Mouse (Mus musculus): Measurements from ENCODE around the gene Cfap77. TPM values are rescaled to one million over a fixed set of nuclear protein-coding genes. Genes with fewer than 3 reads are reported as not detected.
A peak's percentile ranks its signal among the peaks of the same experiment; 100 is the strongest.
"Not testable (repeated sequence)": the region's sequence is repeated elsewhere in the genome, so short reads cannot be mapped to it uniquely, and the experiment has no call there.

The Cfap77 gene
- polyA plus RNA-seq (2014; fragmentation: Nextera tagmentation; extraction: Ambion mirVana): 0.20 TPM in 1 of 2 replicates, not detected in the other

- H3K4me2 ChIP-seq (ENCODE audit: low read depth, low read length): peak within 1 kb of the TSS; percentile 69
- no peaks in the 10 kb centered on the region for H3K9me3 ChIP-seq (ENCODE audit: control insufficient read depth, low read length)
- H3K27me3 ChIP-seq (ENCODE audit: control insufficient read depth, insufficient read depth, low read length): peaks cover 10% of the 10 kb centered on the region
- H3K4me1 ChIP-seq (ENCODE audit: control insufficient read depth, insufficient read depth, low read length): no peaks in the 10 kb centered on the region
- H3K4me3 ChIP-seq (ENCODE audit: low read depth, low read length): peak within 1 kb of the TSS; percentile 40
- WGBS: under 1% methylated on average over 25 of the region's 25 CpGs
- H3K36me3 ChIP-seq (ENCODE audit: control insufficient read depth, insufficient read depth, low read length): no peaks in the 10 kb centered on the region
- ATAC-seq (ENCODE audit: low read depth): no peak
- no peak within 1 kb of the TSS for H3K27ac ChIP-seq (ENCODE audit: low read depth, low read length)
- H3K9ac ChIP-seq (replicated peaks; ENCODE audit: low read depth, low read length): peak within 1 kb of the TSS; percentile 53
Observed at GRCm38 (mm10) chr2:29054991-29055390, at the start of gene Cfap77. Gene Cfap77 (minus strand): TSS chr2:29055066.

DNA sequence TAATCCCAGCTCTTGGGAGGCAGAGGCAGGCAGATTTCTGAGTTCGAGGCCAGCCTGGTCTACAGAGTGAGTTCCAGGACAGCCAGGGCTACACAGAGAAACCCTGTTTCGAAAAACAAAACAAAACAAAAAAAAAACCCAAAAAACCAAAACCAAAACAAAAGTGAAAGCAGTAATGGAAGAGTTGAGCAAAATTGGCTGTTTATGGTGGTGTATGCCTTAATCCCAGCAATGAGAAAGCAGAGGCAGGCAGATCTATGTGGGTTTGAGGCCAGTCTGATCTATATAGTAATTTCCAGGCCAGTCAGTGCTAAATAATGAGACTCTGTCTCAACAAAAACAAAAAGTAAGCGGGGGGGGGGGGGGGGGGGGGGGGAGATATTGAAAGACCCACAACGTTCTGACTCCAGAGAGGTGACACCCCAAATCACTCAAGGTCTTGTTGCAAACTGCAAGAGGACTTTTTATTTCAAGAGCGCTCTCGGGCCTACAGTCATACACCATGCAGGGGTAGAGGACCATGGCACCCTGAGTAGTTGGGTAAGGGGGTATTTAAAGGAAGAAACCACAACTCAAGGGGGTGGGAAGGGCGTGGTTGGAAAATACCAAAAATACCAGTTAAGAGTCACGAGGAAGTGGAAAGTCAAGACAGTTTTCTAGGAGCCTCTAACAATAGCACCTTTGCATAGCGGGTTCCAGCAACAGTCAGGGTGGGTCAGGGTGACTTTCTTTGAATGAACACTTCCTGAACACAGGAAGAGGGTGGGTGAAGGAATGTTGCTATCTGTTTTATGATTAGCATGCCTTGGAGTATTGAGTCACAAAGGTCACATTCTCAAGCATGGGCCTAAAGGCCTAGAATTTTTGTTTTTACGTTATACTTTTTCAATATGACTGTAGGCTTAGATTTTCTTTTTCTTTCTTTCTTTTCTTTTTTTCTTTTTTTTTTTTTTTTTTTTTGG is 47.8 kb upstream of the Cfap77 start:
- H3K9ac ChIP-seq (replicated peaks; ENCODE audit: low read depth, low read length); H3K4me1 ChIP-seq (ENCODE audit: control insufficient read depth, insufficient read depth, low read length); H3K27me3 ChIP-seq (ENCODE audit: control insufficient read depth, insufficient read depth, low read length); ATAC-seq (ENCODE audit: low read depth); H3K4me3 ChIP-seq (ENCODE audit: low read depth, low read length); H3K27ac ChIP-seq (ENCODE audit: low read depth, low read length); H3K4me2 ChIP-seq (ENCODE audit: low read depth, low read length); H3K36me3 ChIP-seq (ENCODE audit: control insufficient read depth, insufficient read depth, low read length); H3K9me3 ChIP-seq (ENCODE audit: control insufficient read depth, low read length): not testable (repeated sequence)
- 90% methylated on average over 9 of the region's 10 CpGs for WGBS

- H3K4me3 ChIP-seq (ENCODE audit: low read depth, low read length): no peak overlapping the region
- H3K4me2 ChIP-seq (ENCODE audit: low read depth, low read length): no peak overlapping the region
- no peak for ATAC-seq (ENCODE audit: low read depth)
- H3K9ac ChIP-seq (replicated peaks; ENCODE audit: low read depth, low read length): no peak overlapping the region
- H3K4me1 ChIP-seq (ENCODE audit: control insufficient read depth, insufficient read depth, low read length): no peaks in the 10 kb centered on the region
- no peaks in the 10 kb centered on the region for H3K36me3 ChIP-seq (ENCODE audit: control insufficient read depth, insufficient read depth, low read length)
- 79% methylated on average over 7 of the region's 7 CpGs for WGBS
- H3K27ac ChIP-seq (ENCODE audit: low read depth, low read length): no peak overlapping the region
- no peaks in the 10 kb centered on the region for H3K27me3 ChIP-seq (ENCODE audit: control insufficient read depth, insufficient read depth, low read length)
- no peaks in the 10 kb centered on the region for H3K9me3 ChIP-seq (ENCODE audit: control insufficient read depth, low read length)
Observed at GRCm38 (mm10) chr2:29100822-29101534, 46.1 kb upstream of the Cfap77 start.

DNA sequence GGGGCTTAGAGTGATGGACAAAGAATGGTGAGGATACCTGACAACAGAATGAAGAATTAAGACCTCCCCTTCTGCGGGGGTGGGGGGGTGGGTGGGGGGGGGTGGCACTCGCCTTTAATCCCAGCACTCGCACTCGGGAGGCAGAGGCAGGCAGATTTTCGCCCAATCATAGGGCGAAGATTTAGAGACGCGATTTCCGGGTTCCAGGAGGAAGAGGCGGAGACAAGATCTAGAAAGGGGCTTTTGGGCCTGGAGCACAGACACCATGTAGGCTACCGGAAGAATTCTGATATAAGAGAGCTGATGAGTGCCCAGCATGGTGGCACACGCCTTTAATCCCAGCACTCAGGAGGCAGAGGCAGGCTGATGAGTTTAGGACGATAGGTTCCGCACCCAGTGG is 44.8 kb upstream of the Cfap77 start:
- H3K4me2 ChIP-seq (ENCODE audit: low read depth, low read length): no peak overlapping the region
- ATAC-seq (ENCODE audit: low read depth): no peak
- WGBS: 92% methylated on average over 14 of the region's 14 CpGs

DNA sequence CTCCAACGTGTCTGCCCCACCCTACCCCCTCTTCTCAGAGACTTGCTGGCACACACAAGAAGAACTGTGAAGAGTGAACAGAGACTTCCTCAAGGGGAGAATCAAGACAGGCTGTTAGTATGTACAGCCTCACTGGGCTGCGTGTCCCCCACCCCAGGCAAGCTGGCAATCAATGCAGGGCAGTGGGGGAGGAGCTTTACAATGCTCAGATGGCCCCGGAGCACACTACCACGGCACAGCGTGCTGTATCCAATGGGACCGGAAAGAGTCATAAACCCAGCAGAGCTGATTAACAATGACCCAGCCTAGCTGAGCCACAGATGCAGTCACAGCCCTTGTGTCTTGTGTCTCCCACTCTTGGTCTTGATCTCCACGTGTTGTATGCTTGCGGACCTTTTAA is 43.9 kb upstream of the Cfap77 start:
- no peak overlapping the region for H3K4me2 ChIP-seq (ENCODE audit: low read depth, low read length)
- H3K27ac ChIP-seq (ENCODE audit: low read depth, low read length): no peak overlapping the region
- no peaks in the 10 kb centered on the region for H3K36me3 ChIP-seq (ENCODE audit: control insufficient read depth, insufficient read depth, low read length)
- no peaks in the 10 kb centered on the region for H3K9me3 ChIP-seq (ENCODE audit: control insufficient read depth, low read length)
- H3K4me3 ChIP-seq (ENCODE audit: low read depth, low read length): no peak overlapping the region
- no peak for ATAC-seq (ENCODE audit: low read depth)
- H3K27me3 ChIP-seq (ENCODE audit: control insufficient read depth, insufficient read depth, low read length): no peaks in the 10 kb centered on the region
- 36% methylated on average over 8 of the region's 8 CpGs for WGBS
- no peak overlapping the region for H3K9ac ChIP-seq (replicated peaks; ENCODE audit: low read depth, low read length)
- no peaks in the 10 kb centered on the region for H3K4me1 ChIP-seq (ENCODE audit: control insufficient read depth, insufficient read depth, low read length)

More for the DNA sequence above, 44.8 kb upstream of the Cfap77 start:
- Histone ChIP-seq H3K36me3 (ENCODE audit: control insufficient read depth, insufficient read depth, low read length) (no peaks in the 10 kb centered on the region), H3K9ac (replicated peaks; ENCODE audit: low read depth, low read length) (no peak overlapping the region), H3K9me3 (ENCODE audit: control insufficient read depth, low read length) (no peaks in the 10 kb centered on the region), H3K27ac (ENCODE audit: low read depth, low read length) (no peak overlapping the region), H3K4me3 (ENCODE audit: low read depth, low read length) (no peak overlapping the region), H3K27me3 (ENCODE audit: control insufficient read depth, insufficient read depth, low read length) (no peaks in the 10 kb centered on the region), H3K4me1 (ENCODE audit: control insufficient read depth, insufficient read depth, low read length) (no peaks in the 10 kb centered on the region)

DNA sequence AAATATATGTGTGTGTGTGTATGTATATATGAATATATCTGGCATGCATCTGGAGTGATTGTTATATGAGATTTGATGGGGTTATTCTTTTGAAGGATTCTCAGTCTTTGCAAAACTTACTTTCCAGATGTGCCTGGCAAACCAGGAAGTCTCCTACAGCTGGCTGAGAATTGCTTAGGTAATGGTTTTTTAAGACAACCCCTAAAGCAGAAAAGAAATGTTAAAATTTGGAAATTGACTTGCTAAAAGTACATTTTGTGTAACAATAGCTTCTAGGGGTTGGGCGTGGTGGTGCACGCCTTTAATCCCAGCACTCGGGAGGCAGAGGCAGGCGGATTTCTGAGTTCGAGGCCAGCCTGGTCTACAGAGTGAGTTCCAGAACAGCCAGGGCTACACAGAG is 43.1 kb upstream of the Cfap77 start:
- H3K36me3 ChIP-seq (ENCODE audit: control insufficient read depth, insufficient read depth, low read length); H3K9ac ChIP-seq (replicated peaks; ENCODE audit: low read depth, low read length); ATAC-seq (ENCODE audit: low read depth); H3K27me3 ChIP-seq (ENCODE audit: control insufficient read depth, insufficient read depth, low read length); H3K4me3 ChIP-seq (ENCODE audit: low read depth, low read length); H3K4me2 ChIP-seq (ENCODE audit: low read depth, low read length); H3K9me3 ChIP-seq (ENCODE audit: control insufficient read depth, low read length); H3K4me1 ChIP-seq (ENCODE audit: control insufficient read depth, insufficient read depth, low read length); H3K27ac ChIP-seq (ENCODE audit: low read depth, low read length): not testable (repeated sequence)
- 98% methylated on average over 4 of the region's 5 CpGs for WGBS

GRCm38 (mm10) chr2:29097465-29097864 is 42.6 kb upstream of the Cfap77 start:
- 87% methylated on average over 3 of the region's 3 CpGs for WGBS
- H3K9me3 ChIP-seq (ENCODE audit: control insufficient read depth, low read length): no peaks in the 10 kb centered on the region
- no peak overlapping the region for H3K4me3 ChIP-seq (ENCODE audit: low read depth, low read length)
- H3K36me3 ChIP-seq (ENCODE audit: control insufficient read depth, insufficient read depth, low read length): no peaks in the 10 kb centered on the region
- no peaks in the 10 kb centered on the region for H3K4me1 ChIP-seq (ENCODE audit: control insufficient read depth, insufficient read depth, low read length)
- H3K4me2 ChIP-seq (ENCODE audit: low read depth, low read length): no peak overlapping the region
- no peak overlapping the region for H3K9ac ChIP-seq (replicated peaks; ENCODE audit: low read depth, low read length)
- H3K27me3 ChIP-seq (ENCODE audit: control insufficient read depth, insufficient read depth, low read length): no peaks in the 10 kb centered on the region
- no peak for ATAC-seq (ENCODE audit: low read depth)
- no peak overlapping the region for H3K27ac ChIP-seq (ENCODE audit: low read depth, low read length)

DNA sequence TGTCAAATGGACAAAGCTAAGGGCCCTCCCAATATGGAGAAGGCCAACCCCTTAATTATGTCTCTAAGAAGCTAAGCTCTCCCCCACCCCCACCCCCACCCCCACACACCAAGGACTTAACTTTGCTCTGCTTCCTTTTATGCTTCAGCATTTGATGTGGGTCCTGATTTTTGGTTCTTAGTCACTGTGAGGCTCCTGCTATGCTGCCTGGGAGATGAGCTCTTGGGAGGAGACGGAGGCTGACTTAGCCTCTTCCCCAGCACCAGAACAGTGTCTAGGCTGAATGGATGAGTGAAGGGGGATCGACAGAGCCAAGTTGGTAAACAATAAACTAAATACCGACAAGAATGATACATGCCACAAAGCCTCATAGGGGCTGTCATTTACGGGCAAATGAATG is 41.9 kb upstream of the Cfap77 start:
- H3K9ac ChIP-seq (replicated peaks; ENCODE audit: low read depth, low read length): no peak overlapping the region
- no peaks in the 10 kb centered on the region for H3K36me3 ChIP-seq (ENCODE audit: control insufficient read depth, insufficient read depth, low read length)
- WGBS: 70% methylated on average over 4 of the region's 4 CpGs
- H3K4me2 ChIP-seq (ENCODE audit: low read depth, low read length): no peak overlapping the region
- ATAC-seq (ENCODE audit: low read depth): no peak
- H3K27ac ChIP-seq (ENCODE audit: low read depth, low read length): no peak overlapping the region
- no peaks in the 10 kb centered on the region for H3K27me3 ChIP-seq (ENCODE audit: control insufficient read depth, insufficient read depth, low read length)
- no peaks in the 10 kb centered on the region for H3K4me1 ChIP-seq (ENCODE audit: control insufficient read depth, insufficient read depth, low read length)
- H3K9me3 ChIP-seq (ENCODE audit: control insufficient read depth, low read length): no peaks in the 10 kb centered on the region
- no peak overlapping the region for H3K4me3 ChIP-seq (ENCODE audit: low read depth, low read length)

DNA sequence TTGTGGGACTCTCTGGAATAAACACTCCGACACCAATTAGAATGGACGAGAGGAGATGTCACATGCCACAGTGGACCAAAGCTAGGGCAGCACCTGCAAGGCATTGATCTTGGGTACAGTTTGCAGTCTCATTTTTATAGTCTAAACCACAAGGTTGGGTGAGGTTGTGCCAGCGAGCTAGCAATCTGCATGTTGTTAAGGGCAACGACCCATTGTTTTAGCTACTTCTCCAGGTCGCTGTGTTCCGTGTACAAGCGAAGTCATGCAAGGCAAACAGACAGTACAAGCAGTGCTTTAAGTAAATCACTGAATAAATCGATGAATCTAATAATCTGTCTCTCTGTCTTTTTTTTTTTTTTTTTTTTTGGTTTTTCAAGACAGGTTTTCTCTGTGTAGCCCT is 40.8 kb upstream of the Cfap77 start:
- Histone ChIP-seq H3K4me2 (ENCODE audit: low read depth, low read length) (no peak overlapping the region), H3K4me3 (ENCODE audit: low read depth, low read length) (no peak overlapping the region), H3K9ac (replicated peaks; ENCODE audit: low read depth, low read length) (no peak overlapping the region), H3K9me3 (ENCODE audit: control insufficient read depth, low read length) (no peaks in the 10 kb centered on the region), H3K4me1 (ENCODE audit: control insufficient read depth, insufficient read depth, low read length) (no peaks in the 10 kb centered on the region), H3K36me3 (ENCODE audit: control insufficient read depth, insufficient read depth, low read length) (no peaks in the 10 kb centered on the region), H3K27me3 (ENCODE audit: control insufficient read depth, insufficient read depth, low read length) (no peaks in the 10 kb centered on the region), H3K27ac (ENCODE audit: low read depth, low read length) (no peak overlapping the region)
- ATAC-seq (ENCODE audit: low read depth): no peak
- WGBS: 87% methylated on average over 8 of the region's 8 CpGs

All from neural tube, embryonic 14.5 days (tissue).